Mouse (Mus musculus) forebrain, embryonic 10.5 days (tissue): ENCODE data around the gene Doc2a. TPM values are rescaled to one million over a fixed set of nuclear protein-coding genes. Genes with fewer than 3 reads are reported as not detected.

Experiments used
- DNase-seq: peaks from one replicate; pipeline ENCODE4 v3.0.0-alpha.2; 2017; ENCODE audit warnings: low spot score; ENCODE audit errors: extremely low spot score
- H3K27ac ChIP-seq: fragments of 300-500 bp; sonication (generic); 2 replicates; pipeline ENCODE4 v1.5.1; 2016; ENCODE audit warnings: mild to moderate bottlenecking
- H3K27me3 ChIP-seq: fragments of 300-500 bp; sonication (generic); 2 replicates; pipeline ENCODE4 v1.6.1; 2016; ENCODE audit warnings: mild to moderate bottlenecking; ENCODE audit not compliant: poor library complexity, severe bottlenecking
- H3K36me3 ChIP-seq: fragments of 300-500 bp; sonication (generic); replicated peaks from 2 replicates; pipeline ENCODE4 v1.6.1; 2016; ENCODE audit warnings: mild to moderate bottlenecking, moderate library complexity
- H3K4me1 ChIP-seq: fragments of 300-500 bp; sonication (generic); 2 replicates; pipeline ENCODE4 v1.6.1; 2016
- H3K4me3 ChIP-seq: fragments of 300-500 bp; sonication (generic); 2 replicates; pipeline ENCODE4 v1.5.1; 2016; ENCODE audit warnings: mild to moderate bottlenecking, moderate library complexity
- H3K9me3 ChIP-seq: fragments of 300-500 bp; sonication (generic); 2 replicates; pipeline ENCODE4 v1.6.1; 2016; ENCODE audit warnings: mild to moderate bottlenecking, moderate library complexity
- WGBS: fragments of 180-500 bp; shearing (Covaris S2); methylation state at CpG from one replicate; pipeline ENCODE4 v1.1.7; 2016; 5-methylcytosine and 5-hydroxymethylcytosine counted together
- polyA plus RNA-seq: library from polyadenylated mRNA; unstranded; fragments of >200 nt; fragmentation: Nextera tagmentation; extraction: Ambion mirVana; gene quantifications from 2 replicates; pipeline ENCODE4 v1.2.1, GENCODE M21; 2016

Gene Doc2a
- polyA plus RNA-seq, 1 experiment from 2014 or later, result 9.8 TPM

DNA sequence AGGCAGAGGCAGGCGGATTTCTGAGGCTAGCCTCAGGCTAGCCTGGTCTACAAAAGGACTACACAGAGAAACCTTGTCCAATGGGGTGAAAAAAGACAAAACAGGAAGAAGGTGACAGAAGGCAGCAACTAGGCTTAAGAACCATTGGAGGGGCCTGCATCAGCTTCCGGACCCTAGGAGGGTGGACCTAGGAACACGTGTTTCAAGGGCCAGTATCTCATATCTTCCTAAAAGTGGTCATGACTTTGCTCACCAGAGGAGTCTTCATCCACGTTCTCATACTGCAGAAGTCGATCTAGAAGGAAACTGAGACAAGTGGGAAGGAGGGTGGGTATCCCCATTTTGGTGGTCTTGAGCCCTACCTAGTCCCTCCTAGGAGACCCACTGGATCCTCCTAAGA, 13.8 kb downstream of the Doc2a start:
- WGBS, result 78% methylated on average over 5 of the region's 5 CpGs
- peaks cover 48% of the 10 kb centered on the region for H3K4me1 ChIP-seq
- H3K27me3 ChIP-seq, result no peaks in the 10 kb centered on the region
- H3K9me3 ChIP-seq, result no peaks in the 10 kb centered on the region
- H3K36me3 ChIP-seq, result peaks cover 82% of the 10 kb centered on the region
- H3K27ac ChIP-seq, result peak overlapping the region; percentile 93
- peak overlapping the region; percentile 72 for H3K4me3 ChIP-seq
- no peak for DNase-seq

DNA sequence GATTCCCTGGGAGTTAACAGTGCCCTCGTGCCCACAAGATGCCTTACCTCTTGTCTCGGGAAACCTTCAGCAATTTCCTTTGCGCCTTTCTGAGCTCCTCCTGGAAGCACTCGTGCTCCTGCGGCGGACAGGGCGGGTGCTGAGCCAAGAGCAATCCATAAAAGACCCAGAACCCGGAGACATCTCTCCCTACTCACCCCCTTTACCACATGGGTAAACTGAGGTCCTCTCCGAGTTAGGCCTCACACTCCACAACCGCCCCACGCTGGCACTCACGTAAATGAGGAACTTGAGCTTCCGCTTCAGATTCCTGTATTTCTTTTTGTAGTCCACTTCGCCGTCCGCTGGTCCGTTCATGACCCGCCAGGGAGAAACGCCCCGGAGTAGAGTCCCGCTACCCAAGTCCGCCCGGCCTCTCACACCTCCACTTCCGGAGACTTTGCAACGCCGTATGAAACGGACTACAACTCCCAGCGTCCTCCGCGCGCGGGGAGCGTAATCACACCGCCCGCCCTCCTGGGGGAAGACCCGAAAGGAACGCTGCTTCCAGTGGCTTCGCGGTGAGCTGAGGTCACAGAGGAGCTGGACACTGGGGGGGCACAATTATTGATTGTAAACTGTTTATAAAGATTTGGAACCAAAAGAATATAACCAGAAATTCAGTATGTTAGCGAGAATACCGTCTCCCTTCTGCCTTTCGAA, 14.4 kb downstream of the Doc2a start, which contains the start of gene Hirip3:
TSS of gene Hirip3 (plus strand) at position 544 of the 702 bp plus-strand sequence.
- WGBS, result 4% methylated on average over 42 of the region's 42 CpGs
- H3K9me3 ChIP-seq, result no peaks in the 10 kb centered on the region
- peak within 1 kb of the TSS; percentile 72 for H3K4me3 ChIP-seq
- no peaks in the 10 kb centered on the region for H3K27me3 ChIP-seq
- peak; percentile 95 for DNase-seq
- H3K36me3 ChIP-seq, result peaks cover 82% of the 10 kb centered on the region
- H3K4me1 ChIP-seq, result peaks cover 46% of the 10 kb centered on the region
- peak within 1 kb of the TSS; percentile 93 for H3K27ac ChIP-seq

DNA sequence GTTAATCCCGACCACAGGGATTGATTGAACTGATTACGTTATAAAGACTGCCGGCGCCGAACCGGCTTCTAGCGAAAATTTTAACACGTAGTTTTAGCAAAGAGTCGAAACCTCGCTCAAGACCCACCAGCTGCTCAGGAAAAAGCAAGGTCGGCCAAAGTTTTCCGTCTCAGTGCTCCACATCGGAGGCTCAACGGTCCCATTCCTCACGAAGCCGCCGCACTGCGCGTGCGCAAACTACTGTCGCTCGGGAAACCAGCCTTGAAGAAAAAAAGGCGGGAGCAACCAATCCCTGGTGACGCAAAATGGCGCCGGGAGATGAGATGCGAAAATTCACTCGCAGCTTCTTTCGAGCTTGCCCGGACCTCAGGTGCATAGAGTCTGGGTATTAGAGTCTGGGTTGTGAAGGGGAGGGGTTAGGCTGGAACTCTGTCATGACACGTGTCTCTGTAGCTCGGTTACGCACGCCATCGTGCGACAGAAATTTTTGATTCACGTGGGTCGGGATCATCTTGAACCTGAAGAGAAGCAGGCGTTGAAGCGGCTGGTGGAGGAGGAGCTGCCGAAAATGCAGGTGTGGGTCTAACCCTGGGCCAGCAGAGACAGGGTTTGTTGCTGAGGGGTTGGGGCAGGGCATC, 15.1 kb downstream of the Doc2a start, which contains the start of gene Ino80e:
TSS of gene Ino80e (minus strand) at position 231 of the 638 bp plus-strand sequence.
- Histone ChIP-seq H3K27ac (peak within 1 kb of the TSS; percentile 93), H3K27me3 (no peaks in the 10 kb centered on the region), H3K4me1 (peaks cover 43% of the 10 kb centered on the region), H3K9me3 (no peaks in the 10 kb centered on the region), H3K36me3 (peaks cover 82% of the 10 kb centered on the region), H3K4me3 (peak within 1 kb of the TSS; percentile 72)
- WGBS, result under 1% methylated on average over 41 of the region's 41 CpGs
- peak; percentile 93 for DNase-seq

DNA sequence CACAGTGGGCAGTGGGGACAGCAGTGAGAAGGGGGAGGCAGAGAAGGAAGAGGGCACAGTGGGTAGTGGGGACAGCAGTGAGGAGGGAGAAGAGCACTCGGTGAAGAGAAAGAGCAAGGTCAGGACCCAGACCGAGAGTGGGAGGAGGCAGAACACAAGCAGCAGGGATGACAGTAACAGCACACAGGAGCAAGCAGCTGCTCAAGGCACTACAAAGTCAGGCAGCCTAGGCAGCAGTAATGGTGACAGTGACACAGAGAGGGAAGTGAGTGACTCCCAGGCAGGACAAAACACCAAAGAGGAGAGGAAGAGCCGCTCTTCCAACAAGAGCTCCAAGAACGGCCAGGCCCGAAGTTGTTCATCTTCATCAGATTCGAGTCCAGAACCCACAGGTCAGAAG, 16.6 kb downstream of the Doc2a start:
- H3K4me3 ChIP-seq, result peak overlapping the region; percentile 72
- no peaks in the 10 kb centered on the region for H3K9me3 ChIP-seq
- WGBS, result 78% methylated on average over 6 of the region's 6 CpGs
- H3K27ac ChIP-seq, result peak overlapping the region; percentile 93
- H3K27me3 ChIP-seq, result no peaks in the 10 kb centered on the region
- DNase-seq, result no peak
- peaks cover 38% of the 10 kb centered on the region for H3K4me1 ChIP-seq
- peaks cover 82% of the 10 kb centered on the region for H3K36me3 ChIP-seq

DNA sequence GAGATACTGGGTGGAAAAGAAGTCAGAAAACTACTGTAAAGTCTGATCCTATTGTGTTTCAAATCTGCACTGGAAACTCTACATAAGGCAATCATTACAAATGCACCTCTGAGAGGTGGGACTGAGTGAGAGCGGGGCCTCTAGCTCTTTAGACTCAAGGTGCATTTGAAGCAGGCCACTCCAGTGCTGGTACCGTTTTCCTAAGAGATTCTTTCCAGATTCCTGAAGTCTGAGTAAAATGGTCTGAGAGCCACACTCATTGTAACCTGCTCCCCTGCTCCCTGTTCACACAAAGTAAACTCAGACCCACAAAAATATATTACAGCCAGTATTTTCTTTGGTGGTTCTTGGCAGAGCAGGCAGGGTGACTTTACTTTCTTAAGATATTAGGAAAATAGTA, 20.3 kb downstream of the Doc2a start:
- peaks cover 26% of the 10 kb centered on the region for H3K4me1 ChIP-seq
- no peaks in the 10 kb centered on the region for H3K27me3 ChIP-seq
- H3K36me3 ChIP-seq, result peaks cover 97% of the 10 kb centered on the region
- WGBS, result 91% methylated on average over 2 of the region's 2 CpGs
- no peak for DNase-seq
- no peak overlapping the region for H3K27ac ChIP-seq
- H3K9me3 ChIP-seq, result no peaks in the 10 kb centered on the region
- no peak overlapping the region for H3K4me3 ChIP-seq

DNA sequence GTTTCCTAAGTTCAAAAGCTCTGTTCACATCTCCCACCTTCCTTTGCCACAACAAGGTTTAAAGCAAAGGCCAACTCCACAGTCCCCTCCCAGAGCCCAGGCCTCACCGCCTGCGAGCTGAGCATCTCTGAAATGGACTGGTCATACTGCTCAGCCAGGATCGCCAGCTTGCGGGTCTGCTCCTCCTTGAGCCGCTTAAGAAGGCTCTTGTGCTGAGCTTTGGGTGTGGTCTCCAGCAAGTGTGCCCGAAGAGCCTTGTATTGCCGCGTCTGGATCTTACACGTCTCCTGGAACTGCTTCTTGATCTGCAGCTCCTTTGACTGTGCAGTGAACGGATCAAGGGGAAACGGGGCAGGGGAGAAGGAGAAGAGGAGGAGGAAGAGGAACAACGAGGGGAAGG, 20.8 kb downstream of the Doc2a start:
- H3K36me3 ChIP-seq, result peaks cover 100% of the 10 kb centered on the region
- peaks cover 21% of the 10 kb centered on the region for H3K4me1 ChIP-seq
- H3K4me3 ChIP-seq, result no peak overlapping the region
- WGBS, result 91% methylated on average over 12 of the region's 12 CpGs
- H3K27me3 ChIP-seq, result no peaks in the 10 kb centered on the region
- H3K27ac ChIP-seq, result no peak overlapping the region
- DNase-seq, result no peak
- no peaks in the 10 kb centered on the region for H3K9me3 ChIP-seq

DNA sequence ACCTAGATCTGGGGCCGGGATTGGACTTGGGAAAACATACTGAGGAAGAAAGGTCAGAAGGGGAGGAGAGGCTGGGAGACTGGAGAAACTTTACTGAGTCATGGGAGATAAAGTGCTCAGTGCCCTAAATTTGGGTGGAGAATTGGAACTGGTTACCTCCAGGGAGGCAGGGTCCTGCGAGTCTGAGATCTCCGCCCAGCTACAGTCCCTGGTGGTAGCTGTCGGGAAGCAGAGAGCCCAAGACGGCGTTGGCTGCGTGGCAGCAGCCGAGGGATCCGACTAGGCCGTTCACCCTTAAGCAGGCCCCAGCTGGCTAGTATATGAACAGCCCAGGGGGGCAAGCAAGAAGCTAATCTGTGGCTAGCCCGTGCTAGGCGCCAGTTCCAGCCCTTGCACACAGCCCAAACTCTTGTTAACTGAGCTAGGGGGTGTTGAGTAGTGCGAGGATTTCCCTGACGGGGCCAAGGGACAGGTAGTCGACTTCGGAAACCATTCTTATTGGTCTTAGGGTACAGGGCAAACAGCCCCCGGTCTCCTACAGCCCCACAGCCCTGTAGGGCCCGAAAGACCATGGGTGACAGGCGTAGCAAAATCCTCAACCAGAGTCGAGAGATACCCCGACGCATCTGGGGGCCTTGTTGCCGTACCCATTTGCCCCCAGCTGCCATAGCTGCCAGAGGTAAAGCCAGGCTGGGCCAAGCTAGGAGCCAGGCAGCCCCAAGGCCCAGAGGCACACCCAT, 22.7 kb downstream of the Doc2a start:
- 94% methylated on average over 23 of the region's 23 CpGs for WGBS

DNA sequence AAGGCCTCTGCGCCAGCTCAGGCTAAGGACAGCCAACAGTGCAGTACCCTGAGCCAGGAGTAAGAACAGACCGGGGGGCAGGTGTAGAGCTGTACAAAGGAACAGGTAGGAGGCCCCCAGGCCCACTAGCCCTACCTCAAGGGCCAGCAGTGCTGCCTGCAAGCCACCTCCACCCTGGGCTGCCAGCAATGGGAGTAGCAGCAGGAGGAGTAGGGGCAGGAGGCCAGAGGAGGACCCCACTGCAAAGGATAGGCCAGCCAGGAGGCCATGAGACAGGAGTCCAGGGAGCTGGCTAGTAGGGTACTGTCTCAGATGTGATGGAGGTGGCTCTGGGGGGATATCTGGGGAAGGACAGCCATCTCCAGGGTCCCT, 23.3 kb downstream of the Doc2a start:
- Histone ChIP-seq H3K9me3 (no peaks in the 10 kb centered on the region), H3K27ac (no peak overlapping the region), H3K4me1 (0 out of 2 replicates have a peak, but pooled peaks cover 3% of the 10 kb centered on the region), H3K27me3 (no peaks in the 10 kb centered on the region), H3K36me3 (peaks cover 100% of the 10 kb centered on the region), H3K4me3 (no peak overlapping the region)
- no peak for DNase-seq
- WGBS, result 91% methylated on average over 2 of the region's 2 CpGs

More for the DNA sequence above, 22.7 kb downstream of the Doc2a start:
- Histone ChIP-seq H3K27me3 (no peaks in the 10 kb centered on the region), H3K4me3 (no peak overlapping the region), H3K36me3 (peaks cover 100% of the 10 kb centered on the region), H3K27ac (no peak overlapping the region), H3K9me3 (no peaks in the 10 kb centered on the region), H3K4me1 (0 out of 2 replicates have a peak, but pooled peaks cover 3% of the 10 kb centered on the region)
- DNase-seq, result no peak

DNA sequence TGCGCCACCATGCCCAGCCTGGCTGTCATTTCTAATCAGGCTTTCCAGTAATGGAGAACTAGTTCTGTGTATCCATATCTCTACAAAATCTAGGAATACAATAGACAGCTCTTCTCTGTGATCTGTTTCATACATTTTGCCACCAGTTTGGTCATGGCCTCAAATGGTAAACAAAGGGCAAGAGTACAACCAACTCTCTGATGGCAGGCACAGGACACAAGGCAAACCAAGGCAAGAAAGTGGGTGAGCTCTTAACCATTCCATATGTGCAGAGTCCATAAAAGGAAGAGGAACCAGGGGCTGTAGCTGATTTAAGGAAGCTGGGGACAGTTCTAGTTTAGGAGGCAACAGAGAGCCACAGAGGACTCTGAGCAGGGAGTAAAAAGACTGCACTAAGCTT, 30.0 kb downstream of the Doc2a start:
- Histone ChIP-seq H3K27ac (no peak overlapping the region), H3K4me1 (peaks cover 19% of the 10 kb centered on the region), H3K27me3 (no peaks in the 10 kb centered on the region), H3K9me3 (no peaks in the 10 kb centered on the region), H3K36me3 (peaks cover 99% of the 10 kb centered on the region), H3K4me3 (no peak overlapping the region)
- DNase-seq, result no peak
- WGBS, result 97% methylated on average over 1 of the region's 1 CpGs

DNA sequence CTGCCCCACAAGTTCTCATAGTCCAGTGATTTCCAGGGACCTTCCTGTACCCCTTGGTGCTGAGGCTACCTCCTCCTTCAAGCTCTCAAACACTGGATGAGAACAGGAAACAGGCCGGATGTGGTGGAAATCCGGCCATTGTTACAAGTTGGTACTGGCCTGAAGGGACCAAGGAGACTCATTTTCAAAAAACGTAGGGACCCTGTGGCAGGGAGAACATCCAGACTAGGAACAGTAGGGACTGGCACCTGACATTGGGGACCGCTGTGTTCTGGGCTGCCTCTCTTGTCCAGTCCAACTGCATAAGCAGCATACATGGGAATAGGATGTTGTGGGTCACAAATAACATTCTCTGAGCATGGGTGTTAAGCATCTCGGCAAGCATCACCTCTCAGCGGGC, 33.8 kb downstream of the Doc2a start:
- 83% methylated on average over 6 of the region's 6 CpGs for WGBS
- Histone ChIP-seq H3K27me3 (no peaks in the 10 kb centered on the region), H3K4me1 (peaks cover 49% of the 10 kb centered on the region), H3K9me3 (no peaks in the 10 kb centered on the region), H3K27ac (0 out of 2 replicates have a peak overlapping the region, but pooled peaks have one; percentile 75), H3K36me3 (peaks cover 66% of the 10 kb centered on the region), H3K4me3 (peak overlapping the region; percentile 84)
- DNase-seq, result no peak

DNA sequence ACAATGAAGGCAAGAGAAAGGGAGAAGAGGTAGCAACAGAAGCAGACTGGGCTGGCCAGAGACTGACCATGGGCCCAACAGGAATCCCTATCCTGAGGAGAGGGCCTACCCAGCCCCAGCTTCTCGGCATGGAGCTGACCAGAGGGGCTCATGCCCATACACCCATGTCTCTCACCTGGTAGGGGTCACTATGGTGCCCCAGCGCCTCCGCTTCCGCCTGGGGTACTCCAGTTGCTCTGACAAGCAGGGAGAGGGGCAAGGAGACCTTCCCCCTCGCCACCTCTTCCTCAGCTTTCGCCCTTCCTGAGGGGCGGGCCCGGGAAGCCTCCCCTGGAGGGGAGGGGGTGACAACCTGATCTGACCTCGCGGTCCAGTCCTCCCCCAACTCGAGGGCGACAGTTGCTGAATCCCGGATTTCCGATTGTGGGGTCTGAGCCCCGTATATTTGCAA, 36.5 kb downstream of the Doc2a start:
- no peaks in the 10 kb centered on the region for H3K27me3 ChIP-seq
- DNase-seq, result no peak
- peak overlapping the region; percentile 84 for H3K4me3 ChIP-seq
- H3K9me3 ChIP-seq, result no peaks in the 10 kb centered on the region
- peak overlapping the region; percentile 93 for H3K27ac ChIP-seq
- peaks cover 39% of the 10 kb centered on the region for H3K36me3 ChIP-seq
- under 1% methylated on average over 15 of the region's 15 CpGs for WGBS
- peaks cover 49% of the 10 kb centered on the region for H3K4me1 ChIP-seq

DNA sequence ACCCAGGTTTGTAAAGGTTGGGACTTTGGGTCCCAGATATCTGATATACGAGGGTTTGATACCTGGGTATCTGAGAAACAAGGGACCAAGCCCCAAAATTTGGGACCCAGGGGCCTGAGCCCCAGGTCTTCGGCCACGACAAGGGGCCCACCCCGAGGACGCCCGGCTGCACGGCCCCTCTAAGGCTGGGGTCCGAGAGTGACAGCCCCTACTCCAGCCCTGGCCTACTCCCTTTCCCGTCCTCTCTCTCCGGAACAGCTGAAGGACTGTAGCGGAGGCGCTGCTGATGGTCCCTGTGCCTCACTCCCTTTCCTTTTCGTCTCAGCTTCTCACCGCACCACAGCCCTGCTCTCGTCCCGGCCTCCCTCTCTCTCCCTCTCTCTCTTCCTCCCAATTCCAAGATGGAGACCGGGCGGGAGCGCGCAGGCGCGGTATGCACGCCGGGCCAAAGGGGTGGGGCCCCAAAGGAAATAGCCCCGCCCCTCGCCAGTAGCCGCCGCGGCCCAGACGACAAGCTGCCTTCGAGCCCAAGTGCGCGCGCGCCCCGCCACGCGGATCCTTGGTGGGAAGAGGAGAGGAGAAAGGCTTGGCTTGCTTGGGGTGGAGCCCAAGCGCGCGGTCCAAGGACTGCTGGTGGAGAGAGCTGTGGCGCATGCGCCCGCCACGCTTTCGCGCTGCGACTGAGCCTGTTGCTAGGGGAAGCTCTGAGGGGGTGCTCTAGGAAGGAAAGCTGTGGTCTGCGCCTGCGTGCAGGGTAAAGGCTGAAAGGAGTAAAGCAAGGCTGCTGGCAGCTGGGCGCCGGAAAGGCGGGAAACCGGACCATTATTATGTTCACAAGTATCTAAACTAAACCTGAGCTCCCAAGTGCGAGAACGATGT, 37.3 kb downstream of the Doc2a start, which contains the start of gene Taok2:
TSS of gene Taok2 (minus strand) at position 418 of the 879 bp plus-strand sequence.
- Histone ChIP-seq H3K9me3 (no peaks in the 10 kb centered on the region), H3K27me3 (no peaks in the 10 kb centered on the region), H3K36me3 (peaks cover 31% of the 10 kb centered on the region), H3K4me3 (peak within 1 kb of the TSS; percentile 84), H3K4me1 (peaks cover 49% of the 10 kb centered on the region), H3K27ac (peak within 1 kb of the TSS; percentile 93)
- peak; percentile 99 for DNase-seq
- under 1% methylated on average over 56 of the region's 56 CpGs for WGBS
